Mouse (Mus musculus): Measurements from ENCODE around the gene Dock7.

DNA sequence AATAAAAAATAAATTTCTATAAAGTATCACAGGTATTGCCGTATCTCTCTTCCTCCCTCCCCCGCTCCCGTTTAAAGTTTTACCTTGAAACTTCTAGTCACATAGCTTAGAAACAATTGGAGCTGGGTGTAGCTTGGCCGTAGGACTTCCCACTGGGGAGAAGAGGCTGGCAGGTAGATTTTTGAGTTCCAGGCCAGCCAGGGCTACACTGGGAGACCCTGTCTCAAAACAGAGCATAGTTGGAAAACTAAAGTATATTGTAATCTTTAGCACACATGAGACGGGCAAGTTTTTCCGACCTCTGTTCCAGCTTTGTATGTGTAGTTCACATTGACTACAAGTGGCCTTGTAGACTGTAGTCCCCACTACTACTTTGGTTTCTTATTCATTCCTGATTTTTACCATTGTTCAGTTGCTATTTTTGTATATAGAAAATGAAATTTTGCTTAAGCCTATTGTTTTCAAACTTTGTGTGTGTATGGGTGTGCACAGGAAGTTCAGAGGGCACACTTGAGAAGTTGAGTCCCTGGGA lies 195.4 kb downstream of the Dock7 start:
- TF ChIP-seq CTCF (conservative IDR thresholded peaks at IDR 0.05 in 1 of 2, IDR thresholded peaks at IDR 0.05 in 1 of 2; ENCODE audit: low read depth in 2 of 2, low read length in 2 of 2) (no peak), UBTF (IDR thresholded peaks at IDR 0.05; ENCODE audit: low read depth, low read length) (no peak), SIN3A (IDR thresholded peaks at IDR 0.05; ENCODE audit: low read length) (no peak), MEF2A (IDR thresholded peaks at IDR 0.05; ENCODE audit: borderline replicate concordance, low read depth, low read length) (no peak), POLR2A (IDR thresholded peaks at IDR 0.05; ENCODE audit: low read depth, low read length) (no peak), ZNF384 (IDR thresholded peaks at IDR 0.05; ENCODE audit: low read depth, low read length) (no peak), ELF1 (IDR thresholded peaks at IDR 0.05; ENCODE audit: low read depth, low read length) (no peak), E2F4 (IDR thresholded peaks at IDR 0.05; ENCODE audit: insufficient replicate concordance, low read depth, low read length) (no peak), MYC (IDR thresholded peaks at IDR 0.05; ENCODE audit: low read depth, low read length) (no peak), EP300 (IDR thresholded peaks at IDR 0.05; ENCODE audit: low read length) (no peak), HCFC1 (IDR thresholded peaks at IDR 0.05; ENCODE audit: low read depth, low read length) (no peak), ZKSCAN1 (IDR thresholded peaks at IDR 0.05; ENCODE audit: borderline replicate concordance, low read depth, low read length) (no peak)
